Mouse (Mus musculus) intestine, embryonic 15.5 days (tissue): Measurements from ENCODE around the gene Hist2h3c1. TPM values are rescaled to one million over a fixed set of nuclear protein-coding genes. Genes with fewer than 3 reads are reported as not detected.
"Not testable (repeated sequence)": the region's sequence is repeated elsewhere in the genome, so short reads cannot be mapped to it uniquely, and the experiment has no call there.

ENCODE experiments used
- ATAC-seq: fragments of 200-750 bp; cut with Nextera tagmentation; 2 replicates; pipeline ENCODE4 v1.8.0; 2017; ENCODE audit warnings: moderate TSS enrichment, moderate library complexity
- H3K27ac ChIP-seq: fragments of 300-500 bp; sonication (generic); 2 replicates; pipeline ENCODE4 v1.5.1; 2015; ENCODE audit warnings: mild to moderate bottlenecking, inconsistent platforms
- H3K27me3 ChIP-seq: fragments of 300-500 bp; sonication (generic); replicated peaks from 2 replicates; pipeline ENCODE4 v1.6.1; 2015; ENCODE audit warnings: inconsistent platforms
- H3K36me3 ChIP-seq: fragments of 300-500 bp; sonication (generic); 2 replicates; pipeline ENCODE4 v1.6.1; 2015; ENCODE audit warnings: inconsistent platforms
- H3K4me1 ChIP-seq: fragments of 300-500 bp; sonication (generic); replicated peaks from 2 replicates; pipeline ENCODE4 v1.6.1; 2015; ENCODE audit warnings: inconsistent platforms
- H3K4me2 ChIP-seq: fragments of 300-500 bp; sonication (generic); replicated peaks from 2 replicates; pipeline ENCODE4 v1.6.1; 2015; ENCODE audit warnings: mild to moderate bottlenecking, inconsistent platforms
- H3K4me3 ChIP-seq: fragments of 300-500 bp; sonication (generic); replicated peaks from 2 replicates; pipeline ENCODE4 v1.5.1; 2015; ENCODE audit warnings: inconsistent platforms
- H3K9ac ChIP-seq: fragments of 300-500 bp; sonication (generic); 2 replicates; pipeline ENCODE4 v1.6.1; 2015; ENCODE audit warnings: inconsistent platforms
- H3K9me3 ChIP-seq: fragments of 300-500 bp; sonication (generic); 2 replicates; pipeline ENCODE4 v1.6.1; 2016; ENCODE audit warnings: inconsistent platforms
- WGBS: fragments of 180-500 bp; shearing (Covaris S2); methylation state at CpG from one replicate; pipeline ENCODE4 v1.1.7; 2015; 5-methylcytosine and 5-hydroxymethylcytosine counted together
- polyA plus RNA-seq: library from polyadenylated mRNA; unstranded; fragments of >200 nt; fragmentation: Nextera tagmentation; extraction: Ambion mirVana; gene quantifications from 2 replicates; pipeline ENCODE4 v1.2.1, GENCODE M21; 2015

Gene Hist2h3c1
- polyA plus RNA-seq, 1 experiment from 2014 or later, result 1.3 TPM

- Histone ChIP-seq H3K9ac (peak overlapping the region; percentile 59), H3K4me1 (peaks cover 17% of the 10 kb centered on the region), H3K27ac (peak overlapping the region; percentile 94), H3K9me3 (no peaks in the 10 kb centered on the region), H3K36me3 (no peaks in the 10 kb centered on the region), H3K4me3 (0 out of 2 replicates have a peak overlapping the region, but pooled peaks have one; percentile 53), H3K4me2 (peak overlapping the region; percentile 72), H3K27me3 (no peaks in the 10 kb centered on the region)
- 73% methylated on average over 7 of the region's 7 CpGs for WGBS
- ATAC-seq, result no peak
Measured at GRCm38 (mm10) chr3:96264404-96264949, 18.0 kb downstream of the Hist2h3c1 start.

DNA sequence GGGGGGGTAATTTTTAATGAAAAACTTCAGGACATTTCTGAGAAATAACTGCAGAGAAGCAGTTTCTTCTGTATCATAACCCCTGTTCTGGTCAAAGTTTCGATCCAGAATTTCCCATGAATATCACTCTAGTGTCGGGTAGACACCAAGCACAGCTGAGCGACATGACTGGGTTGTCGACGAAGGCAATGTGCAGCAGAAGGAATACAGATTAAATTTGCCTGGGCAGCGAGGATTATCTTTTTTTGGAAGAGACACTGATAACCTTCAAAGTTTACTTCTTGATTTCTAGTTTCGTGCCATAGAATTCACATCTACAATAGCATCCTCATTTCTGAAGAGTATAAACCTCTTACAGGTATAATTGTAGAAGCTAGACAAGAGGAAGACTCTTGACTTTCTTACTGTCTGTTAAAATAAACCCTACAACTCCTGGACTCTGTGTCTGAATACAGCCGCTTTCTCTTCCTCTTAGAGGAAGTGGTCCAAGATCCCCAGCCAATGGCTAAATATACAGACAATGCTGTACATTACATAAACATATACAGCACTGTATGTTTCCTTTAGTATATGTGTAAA, 19.7 kb downstream of the Hist2h3c1 start:
- Histone ChIP-seq H3K36me3 (no peaks in the 10 kb centered on the region), H3K27me3 (no peaks in the 10 kb centered on the region), H3K4me1 (peaks cover 17% of the 10 kb centered on the region), H3K27ac (no peak overlapping the region), H3K9me3 (no peaks in the 10 kb centered on the region), H3K4me3 (no peak overlapping the region), H3K4me2 (no peak overlapping the region), H3K9ac (no peak overlapping the region)
- 88% methylated on average over 8 of the region's 8 CpGs for WGBS
- no peak for ATAC-seq

DNA sequence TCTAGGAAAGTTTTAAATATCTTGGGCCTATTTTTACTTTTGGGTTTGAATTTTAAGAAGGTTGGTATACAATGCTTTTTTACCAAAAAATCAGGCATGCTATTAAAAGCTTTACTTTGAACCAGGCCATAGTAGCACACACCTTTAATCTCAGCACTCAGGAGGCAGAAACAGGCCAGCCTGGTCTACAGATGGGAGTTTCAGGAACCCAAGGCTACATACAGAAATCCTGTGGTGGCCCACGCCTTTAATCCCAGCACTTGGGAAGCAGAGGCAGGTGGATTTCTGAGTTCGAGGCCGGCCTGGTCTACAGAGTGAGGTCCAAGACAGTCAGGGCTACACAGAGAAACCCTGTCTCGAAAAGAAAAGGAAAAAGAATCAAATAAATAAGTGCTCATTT, 21.1 kb downstream of the Hist2h3c1 start:
- Histone ChIP-seq H3K27ac (peak overlapping the region; percentile 83; the same call in 1 of the 2 replicates), H3K9me3 (no peaks in the 10 kb centered on the region), H3K36me3 (no peaks in the 10 kb centered on the region), H3K9ac (no peak overlapping the region; the same call in 1 of the 2 replicates), H3K4me2 (peak overlapping the region; percentile 51; the same call in 1 of the 2 replicates), H3K4me3 (no peak overlapping the region), H3K27me3 (no peaks in the 10 kb centered on the region), H3K4me1 (peaks cover 11% of the 10 kb centered on the region)
- 77% methylated on average over 4 of the region's 4 CpGs for WGBS
- ATAC-seq, result no peak

DNA sequence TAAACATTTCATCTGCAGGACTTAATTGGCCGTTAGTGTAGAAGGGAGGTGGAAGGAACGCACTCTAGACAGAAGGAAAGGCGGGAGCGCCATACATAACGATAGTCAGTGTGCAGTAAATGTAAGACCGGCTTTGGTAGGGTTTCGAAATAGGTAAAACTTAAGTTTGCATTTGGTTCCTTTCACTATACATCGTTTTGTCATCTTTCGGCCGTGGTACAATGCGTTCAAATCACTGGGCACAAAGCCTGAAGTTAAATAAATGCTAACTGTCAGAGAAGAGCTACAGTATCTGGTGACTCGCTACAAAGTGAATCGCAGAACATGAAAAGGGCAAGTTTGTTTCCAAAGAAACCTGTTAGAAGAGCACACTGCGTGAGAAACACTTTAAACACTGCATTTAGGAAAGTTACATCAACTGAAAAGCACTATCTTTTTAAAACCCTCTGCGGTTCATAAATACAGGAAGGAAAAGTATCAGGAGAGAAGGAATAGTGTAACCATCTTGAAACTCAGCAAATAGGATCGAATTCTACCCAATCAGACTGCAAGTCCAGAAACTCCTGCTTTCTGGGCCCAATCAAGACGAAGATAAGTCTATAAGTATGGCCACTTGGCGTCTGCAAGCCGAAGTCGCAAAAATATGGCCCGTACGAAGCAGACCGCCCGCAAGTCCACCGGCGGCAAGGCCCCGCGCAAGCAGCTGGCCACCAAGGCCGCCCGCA, 21.7 kb downstream of the Hist2h3c1 start, which contains the start of gene Hist2h3b:
Hist2h3b (plus strand) TSS at position 604 of the 725 bp plus-strand sequence.
- ATAC-seq, result peak; percentile 73
- Histone ChIP-seq H3K36me3 (no peaks in the 10 kb centered on the region), H3K4me1 (peaks cover 11% of the 10 kb centered on the region), H3K27me3 (no peaks in the 10 kb centered on the region), H3K27ac (peak within 1 kb of the TSS; percentile 95), H3K9me3 (no peaks in the 10 kb centered on the region), H3K9ac (peak within 1 kb of the TSS; percentile 49), H3K4me2 (peak within 1 kb of the TSS; percentile 79), H3K4me3 (peak within 1 kb of the TSS; percentile 40)
- WGBS, result 15% methylated on average over 29 of the region's 30 CpGs

GRCm38 (mm10) chr3:96268776-96269378, 22.4 kb downstream of the Hist2h3c1 start:
- H3K27me3 ChIP-seq, H3K9me3 ChIP-seq, H3K36me3 ChIP-seq: not testable (repeated sequence)
- Histone ChIP-seq H3K9ac (peak overlapping the region; percentile 49), H3K4me2 (peak overlapping the region; percentile 67), H3K27ac (peak overlapping the region; percentile 95), H3K4me1 (peaks cover 11% of the 10 kb centered on the region), H3K4me3 (peak overlapping the region; percentile 40)
- ATAC-seq, result peak; percentile 60
- 0% methylated on average over 12 of the region's 44 CpGs for WGBS

GRCm38 (mm10) chr3:96269511-96270474, 23.3 kb downstream of the Hist2h3c1 start, which contains the start of gene Hist2h2bb:
Hist2h2bb (plus strand) TSS chr3:96269752.
- no peaks in the 10 kb centered on the region for H3K9me3 ChIP-seq
- H3K4me1 ChIP-seq, result peaks cover 5% of the 10 kb centered on the region; the same call in 1 of the 2 replicates
- under 1% methylated on average over 45 of the region's 45 CpGs for WGBS
- ATAC-seq, result peak; percentile 95
- H3K4me3 ChIP-seq, result peak within 1 kb of the TSS; percentile 50
- peak within 1 kb of the TSS; percentile 79 for H3K4me2 ChIP-seq
- H3K9ac ChIP-seq, result peak within 1 kb of the TSS; percentile 51
- H3K27me3 ChIP-seq, result no peaks in the 10 kb centered on the region
- peak within 1 kb of the TSS; percentile 95 for H3K27ac ChIP-seq
- H3K36me3 ChIP-seq, result no peaks in the 10 kb centered on the region

DNA sequence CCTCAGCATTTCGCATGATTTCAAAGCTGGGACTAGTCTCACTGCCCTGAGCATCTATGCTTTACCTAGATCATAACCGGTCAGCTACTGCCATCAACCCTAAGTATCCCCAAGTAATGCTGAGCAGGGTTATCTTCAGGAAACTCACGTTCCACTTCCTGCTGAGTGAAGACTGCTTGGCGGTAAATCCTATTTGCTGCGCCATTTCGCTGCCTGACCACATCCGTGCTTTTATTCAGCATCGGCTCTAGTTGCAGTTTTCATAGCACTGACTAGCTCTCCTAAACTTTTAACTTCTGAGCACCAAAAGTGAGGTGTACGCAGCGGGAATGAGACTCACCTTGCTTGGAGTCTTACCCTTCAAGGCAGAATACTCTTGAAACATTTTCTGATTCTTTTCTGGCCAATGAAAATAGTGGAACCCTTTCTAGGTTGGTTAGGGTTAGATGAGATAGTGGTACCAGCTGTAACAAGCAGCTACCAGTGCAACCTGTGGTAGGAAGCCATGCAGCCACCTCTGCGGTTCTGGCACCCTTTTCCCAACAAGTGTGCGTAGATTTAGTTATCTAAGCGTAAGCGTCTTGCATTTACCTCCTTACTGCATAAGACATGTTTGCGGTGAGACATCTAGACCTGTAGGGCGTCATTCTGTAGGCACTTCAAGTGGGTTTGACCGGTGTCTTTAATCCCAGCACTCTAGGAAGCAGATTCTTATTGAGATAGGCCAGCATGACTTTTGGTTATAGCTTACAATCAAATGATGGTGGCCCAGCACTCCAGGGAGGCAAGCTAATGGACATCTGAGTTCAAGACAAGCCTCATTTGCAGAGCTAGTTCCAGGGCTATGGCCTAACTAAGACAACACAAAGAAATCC, 27.3 kb downstream of the Hist2h3c1 start:
- ATAC-seq, result no peak
- H3K9ac ChIP-seq, result no peak overlapping the region
- 88% methylated on average over 17 of the region's 17 CpGs for WGBS
- H3K27me3 ChIP-seq, result no peaks in the 10 kb centered on the region
- H3K4me2 ChIP-seq, result no peak overlapping the region
- no peak overlapping the region for H3K4me3 ChIP-seq
- no peaks in the 10 kb centered on the region for H3K36me3 ChIP-seq
- H3K27ac ChIP-seq, result no peak overlapping the region
- no peaks in the 10 kb centered on the region for H3K9me3 ChIP-seq
- peaks cover 3% of the 10 kb centered on the region; the same call in 1 of the 2 replicates for H3K4me1 ChIP-seq

DNA sequence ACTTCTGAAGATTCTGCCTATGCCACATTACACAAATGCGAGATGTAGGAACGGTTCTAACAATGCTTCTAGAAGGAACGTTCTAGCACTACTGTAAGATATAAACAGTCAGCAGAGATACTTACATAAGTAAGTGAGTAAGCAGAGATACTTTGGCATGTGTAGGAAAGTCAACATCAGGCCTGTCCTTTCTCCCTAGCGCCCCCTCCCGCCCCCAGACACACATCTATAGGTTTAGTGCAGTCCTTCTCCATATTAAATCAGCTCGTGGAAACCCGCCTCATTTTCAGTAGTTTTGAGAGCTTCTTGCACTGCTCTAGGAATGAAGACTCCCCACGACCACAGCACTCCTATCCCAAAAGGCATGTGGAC, 30.9 kb downstream of the Hist2h3c1 start:
- peak overlapping the region; percentile 72; the same call in 1 of the 2 replicates for H3K27ac ChIP-seq
- WGBS, result 19% methylated on average over 8 of the region's 8 CpGs

DNA sequence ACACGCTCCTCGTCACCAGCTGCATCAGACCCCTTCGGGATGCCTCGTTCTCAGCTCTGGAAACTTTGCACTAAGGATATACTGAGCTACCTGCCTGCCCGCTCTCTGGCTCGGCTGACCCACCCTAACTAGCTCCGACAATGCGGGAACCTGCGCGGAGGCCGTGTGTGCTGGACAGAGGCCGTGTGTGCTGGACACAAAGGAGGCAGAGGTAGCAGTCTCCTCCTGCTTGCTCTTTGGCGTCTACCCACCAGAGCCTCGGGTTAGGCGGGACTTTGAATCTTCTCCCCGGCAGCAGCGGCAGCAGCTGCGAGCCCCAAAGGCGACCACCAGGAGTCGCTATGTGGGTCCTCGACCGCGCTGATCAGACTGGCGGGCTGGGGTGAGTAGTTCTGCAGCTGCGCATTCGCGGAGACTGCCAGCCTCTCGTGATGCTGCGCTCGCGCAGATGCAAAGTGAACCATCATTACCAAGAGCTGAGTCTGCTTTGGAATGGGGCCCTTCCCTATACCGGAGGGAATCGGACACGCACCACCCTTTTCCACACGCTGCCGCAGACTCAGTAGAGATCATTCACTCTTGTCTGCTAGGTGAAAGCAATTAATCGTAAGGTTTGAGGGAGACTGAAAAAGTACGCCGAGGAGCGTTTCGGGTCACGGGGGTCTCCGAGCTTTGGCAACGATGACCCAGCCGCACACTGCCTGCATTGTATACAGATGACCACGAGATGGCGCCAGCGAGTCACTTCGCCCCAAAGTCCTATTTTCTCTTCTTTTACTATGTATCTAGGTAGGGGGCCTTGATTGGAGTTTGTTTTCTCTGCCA, 31.5 kb downstream of the Hist2h3c1 start:
- WGBS, result under 1% methylated on average over 49 of the region's 49 CpGs
- Histone ChIP-seq H3K4me1 (peaks cover 3% of the 10 kb centered on the region; the same call in 1 of the 2 replicates), H3K27ac (peak overlapping the region; percentile 72), H3K9ac (peak overlapping the region; percentile 67), H3K36me3 (no peaks in the 10 kb centered on the region), H3K27me3 (no peaks in the 10 kb centered on the region; the same call in 1 of the 2 replicates), H3K4me2 (peak overlapping the region; percentile 93), H3K9me3 (no peaks in the 10 kb centered on the region), H3K4me3 (peak overlapping the region; percentile 48)
- ATAC-seq, result peak; percentile 96

More for the DNA sequence above, 30.9 kb downstream of the Hist2h3c1 start:
- Histone ChIP-seq H3K4me1 (peaks cover 3% of the 10 kb centered on the region; the same call in 1 of the 2 replicates), H3K9me3 (no peaks in the 10 kb centered on the region), H3K4me3 (peak overlapping the region; percentile 48), H3K36me3 (no peaks in the 10 kb centered on the region), H3K9ac (peak overlapping the region; percentile 67), H3K4me2 (peak overlapping the region; percentile 93), H3K27me3 (no peaks in the 10 kb centered on the region)
- peak; percentile 57 for ATAC-seq

GRCm38 (mm10) chr3:96280660-96281059, 34.2 kb downstream of the Hist2h3c1 start:
- 60% methylated on average over 6 of the region's 6 CpGs for WGBS
- Histone ChIP-seq H3K27ac (no peak overlapping the region), H3K27me3 (no peaks in the 10 kb centered on the region; the same call in none of the 2 replicates), H3K36me3 (no peaks in the 10 kb centered on the region), H3K4me2 (no peak overlapping the region), H3K4me3 (no peak overlapping the region), H3K9ac (no peak overlapping the region), H3K9me3 (no peaks in the 10 kb centered on the region), H3K4me1 (peaks cover 3% of the 10 kb centered on the region; the same call in 1 of the 2 replicates)
- no peak for ATAC-seq
